Mouse (Mus musculus) neural tube, embryonic 14.5 days (tissue): Measurements from ENCODE around the gene Wbp2nl. TPM values are rescaled to one million over a fixed set of nuclear protein-coding genes. Genes with fewer than 3 reads are reported as not detected.
A peak's percentile ranks its signal among the peaks of the same experiment; 100 is the strongest.

ENCODE experiments used
- ATAC-seq: fragments of 200-750 bp; cut with Nextera tagmentation; 2 replicates; pipeline ENCODE4 v1.8.0; 2017; ENCODE audit warnings: low read depth, mild to moderate bottlenecking, moderate TSS enrichment, moderate library complexity
- H3K27ac ChIP-seq: fragments of 300-500 bp; sonication (generic); 2 replicates; pipeline ENCODE4 v1.5.1; 2014; ENCODE audit warnings: low read depth, mild to moderate bottlenecking, control low read depth, low read length, moderate library complexity, mixed read lengths
- H3K27me3 ChIP-seq: fragments of 300-500 bp; sonication (generic); 2 replicates; pipeline ENCODE4 v1.6.1; 2014; ENCODE audit warnings: low read length; ENCODE audit not compliant: control insufficient read depth, insufficient read depth
- H3K36me3 ChIP-seq: fragments of 300-500 bp; sonication (generic); 2 replicates; pipeline ENCODE4 v1.6.1; 2014; ENCODE audit warnings: low read length, mixed read lengths; ENCODE audit not compliant: control insufficient read depth, insufficient read depth
- H3K4me1 ChIP-seq: fragments of 300-500 bp; sonication (generic); 2 replicates; pipeline ENCODE4 v1.6.1; 2014; ENCODE audit warnings: low read length; ENCODE audit not compliant: control insufficient read depth, insufficient read depth
- H3K4me2 ChIP-seq: fragments of 300-500 bp; sonication (generic); 2 replicates; pipeline ENCODE4 v1.6.1; 2014; ENCODE audit warnings: mild to moderate bottlenecking, low read depth, low read length, control low read depth
- H3K4me3 ChIP-seq: fragments of 300-500 bp; sonication (generic); 2 replicates; pipeline ENCODE4 v1.5.1; 2014; ENCODE audit warnings: low read depth, low read length, control low read depth, mixed read lengths
- H3K9ac ChIP-seq: fragments of 300-500 bp; sonication (generic); replicated peaks from 2 replicates; pipeline ENCODE4 v1.6.1; 2014; ENCODE audit warnings: low read depth, mild to moderate bottlenecking, control low read depth, low read length, mixed read lengths
- H3K9me3 ChIP-seq: fragments of 300-500 bp; sonication (generic); 2 replicates; pipeline ENCODE4 v1.6.1; 2016; ENCODE audit warnings: low read length; ENCODE audit not compliant: control insufficient read depth
- WGBS: fragments of 180-500 bp; shearing (Covaris S2); extraction: QIAGEN DNeasy Blood & Tissue Kit; methylation state at CpG from one replicate; pipeline ENCODE4 v1.1.7; 2014; 5-methylcytosine and 5-hydroxymethylcytosine counted together
- polyA plus RNA-seq: library from polyadenylated mRNA; unstranded; fragments of >200 nt; fragmentation: Nextera tagmentation; extraction: Ambion mirVana; gene quantifications from 2 replicates; pipeline ENCODE4 v1.2.1, GENCODE M21; 2014

The Wbp2nl gene
- polyA plus RNA-seq, 1 experiment from 2014 or later, result 0.28 TPM

GRCm38 (mm10) chr15:82348999-82349341 lies 50.2 kb downstream of the Wbp2nl start:
- Histone ChIP-seq H3K27me3 (peaks cover 3% of the 10 kb centered on the region; the same call in 1 of the 2 replicates), H3K4me1 (peaks cover 20% of the 10 kb centered on the region), H3K9ac (no peak overlapping the region), H3K27ac (no peak overlapping the region), H3K4me3 (no peak overlapping the region), H3K4me2 (no peak overlapping the region), H3K9me3 (no peaks in the 10 kb centered on the region), H3K36me3 (peaks cover 29% of the 10 kb centered on the region)
- 85% methylated on average over 2 of the region's 2 CpGs for WGBS
- ATAC-seq, result no peak

DNA sequence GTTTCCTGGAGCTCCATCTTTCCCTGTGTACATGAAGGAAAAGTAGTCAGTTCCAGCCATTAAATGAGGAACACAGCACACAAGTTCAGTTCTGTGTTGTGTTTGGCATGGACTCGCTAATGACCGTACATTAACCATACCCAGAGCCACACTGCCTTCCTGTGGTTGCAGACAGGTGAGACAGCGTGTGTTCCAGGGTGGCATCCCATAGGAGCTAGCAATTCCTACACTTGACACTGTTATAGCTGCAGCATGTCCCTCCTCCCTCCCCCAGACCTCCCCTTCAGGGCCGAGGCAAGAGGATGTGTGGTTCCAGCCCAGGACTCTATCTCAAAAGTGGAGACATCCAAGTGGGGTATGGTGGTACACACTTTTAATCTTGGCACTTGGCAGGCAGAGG lies 51.6 kb downstream of the Wbp2nl start:
- no peak overlapping the region for H3K27ac ChIP-seq
- peaks cover 29% of the 10 kb centered on the region for H3K36me3 ChIP-seq
- H3K4me2 ChIP-seq, result no peak overlapping the region
- ATAC-seq, result no peak
- 92% methylated on average over 4 of the region's 4 CpGs for WGBS
- no peak overlapping the region for H3K9ac ChIP-seq
- H3K9me3 ChIP-seq, result no peaks in the 10 kb centered on the region
- H3K4me1 ChIP-seq, result peaks cover 25% of the 10 kb centered on the region
- peaks cover 3% of the 10 kb centered on the region; the same call in 1 of the 2 replicates for H3K27me3 ChIP-seq
- H3K4me3 ChIP-seq, result no peak overlapping the region

DNA sequence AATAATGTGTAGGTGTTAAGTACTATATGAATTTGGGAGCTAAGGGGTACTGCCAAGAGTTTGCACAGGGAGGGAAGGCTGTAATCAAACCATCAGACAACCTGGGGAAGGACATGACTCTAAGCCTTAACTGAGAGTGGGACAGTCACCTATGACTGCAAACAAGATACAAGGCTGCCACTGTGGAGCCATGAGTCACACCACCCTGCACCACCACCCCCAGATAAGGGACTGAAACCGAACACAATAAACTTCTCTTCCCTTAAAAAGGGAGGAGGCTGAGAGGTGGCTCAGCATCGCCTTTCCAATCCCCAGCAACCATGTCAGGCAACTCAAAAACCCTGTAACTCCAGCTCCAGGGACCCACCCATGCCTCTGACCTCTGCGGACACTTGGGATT lies 52.7 kb downstream of the Wbp2nl start:
- 79% methylated on average over 3 of the region's 3 CpGs for WGBS
- Histone ChIP-seq H3K27me3 (peaks cover 3% of the 10 kb centered on the region; the same call in 1 of the 2 replicates), H3K4me2 (no peak overlapping the region), H3K9me3 (no peaks in the 10 kb centered on the region), H3K4me1 (peaks cover 25% of the 10 kb centered on the region), H3K27ac (no peak overlapping the region), H3K4me3 (no peak overlapping the region), H3K9ac (no peak overlapping the region), H3K36me3 (peaks cover 29% of the 10 kb centered on the region)
- no peak for ATAC-seq

DNA sequence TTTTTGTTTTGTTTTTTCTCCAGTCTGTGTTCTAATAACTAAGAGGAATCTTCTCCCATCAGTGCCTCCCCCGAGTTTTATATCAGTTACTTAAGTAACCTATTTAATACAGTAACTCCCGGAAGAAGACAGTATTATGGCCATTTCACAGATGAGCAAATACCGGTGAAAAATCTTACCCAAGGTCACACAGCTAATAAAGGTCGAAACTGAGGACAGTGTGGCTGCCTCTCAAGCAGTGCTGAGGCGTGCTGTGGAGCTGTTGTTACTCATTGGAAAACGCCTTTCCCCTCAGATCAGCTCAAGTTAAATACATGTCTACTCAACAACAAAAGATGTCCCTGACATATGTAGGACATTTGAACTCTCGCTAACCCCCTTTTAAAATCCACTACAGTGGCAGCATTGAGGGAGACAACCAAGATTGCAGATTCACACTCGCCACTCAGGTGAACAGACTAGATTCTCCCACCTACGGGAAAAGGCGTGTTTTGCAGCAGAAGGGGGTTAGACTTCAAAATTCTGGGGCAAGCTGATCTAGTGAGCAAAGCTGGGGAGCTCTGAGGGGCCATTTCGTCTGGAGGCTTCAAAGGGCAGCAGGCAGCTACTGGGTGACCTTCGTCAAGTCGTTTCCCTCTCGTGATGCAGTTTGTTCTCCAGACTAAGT lies 54.5 kb downstream of the Wbp2nl start:
- 31% methylated on average over 14 of the region's 14 CpGs for WGBS
- peak overlapping the region; percentile 97 for H3K4me3 ChIP-seq
- H3K27me3 ChIP-seq, result peaks cover 3% of the 10 kb centered on the region; the same call in 1 of the 2 replicates
- peak overlapping the region; percentile 86; the same call in 1 of the 2 replicates for H3K27ac ChIP-seq
- ATAC-seq, result no peak
- peaks cover 12% of the 10 kb centered on the region for H3K4me1 ChIP-seq
- no peaks in the 10 kb centered on the region for H3K9me3 ChIP-seq
- H3K36me3 ChIP-seq, result peaks cover 26% of the 10 kb centered on the region
- H3K9ac ChIP-seq, result peak overlapping the region; percentile 96
- H3K4me2 ChIP-seq, result peak overlapping the region; percentile 91

DNA sequence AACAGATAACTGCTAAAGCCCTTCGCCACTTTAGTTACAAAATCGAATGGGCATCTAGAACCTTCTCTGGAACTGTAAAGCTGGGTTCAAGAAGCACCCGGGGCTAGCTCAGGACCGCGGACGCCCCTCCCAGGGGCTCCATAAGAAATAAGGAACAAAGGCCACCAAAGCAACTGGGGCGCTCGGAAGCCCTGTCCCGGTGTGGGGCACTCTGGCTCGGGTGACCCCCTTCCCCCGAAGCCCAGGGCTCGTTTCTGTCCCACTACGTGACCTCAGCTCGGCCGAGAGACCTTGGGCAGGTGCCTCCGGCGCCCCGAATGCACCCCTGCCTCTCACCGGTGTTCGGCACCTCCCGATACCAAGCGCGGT lies 55.0 kb downstream of the Wbp2nl start:
- Histone ChIP-seq H3K4me3 (peak overlapping the region; percentile 97), H3K4me1 (peaks cover 12% of the 10 kb centered on the region), H3K27ac (peak overlapping the region; percentile 86), H3K9me3 (no peaks in the 10 kb centered on the region), H3K4me2 (peak overlapping the region; percentile 91), H3K27me3 (peaks cover 3% of the 10 kb centered on the region; the same call in 1 of the 2 replicates), H3K36me3 (peaks cover 21% of the 10 kb centered on the region), H3K9ac (peak overlapping the region; percentile 96)
- WGBS, result under 1% methylated on average over 23 of the region's 23 CpGs
- peak; percentile 55 for ATAC-seq

- Histone ChIP-seq H3K9me3 (no peaks in the 10 kb centered on the region), H3K4me2 (peak within 1 kb of the TSS; percentile 91), H3K36me3 (peaks cover 17% of the 10 kb centered on the region), H3K27me3 (peaks cover 3% of the 10 kb centered on the region; the same call in 1 of the 2 replicates), H3K4me3 (peak within 1 kb of the TSS; percentile 97), H3K4me1 (peaks cover 12% of the 10 kb centered on the region), H3K27ac (peak within 1 kb of the TSS; percentile 86), H3K9ac (peak within 1 kb of the TSS; percentile 96)
- peak; percentile 99 for ATAC-seq
- WGBS, result 2% methylated on average over 57 of the region's 57 CpGs
Measured at GRCm38 (mm10) chr15:82354126-82354945, 55.6 kb downstream of the Wbp2nl start, which contains the start of gene Ndufa6. TSS of gene Ndufa6 (minus strand) at chr15:82354322.

DNA sequence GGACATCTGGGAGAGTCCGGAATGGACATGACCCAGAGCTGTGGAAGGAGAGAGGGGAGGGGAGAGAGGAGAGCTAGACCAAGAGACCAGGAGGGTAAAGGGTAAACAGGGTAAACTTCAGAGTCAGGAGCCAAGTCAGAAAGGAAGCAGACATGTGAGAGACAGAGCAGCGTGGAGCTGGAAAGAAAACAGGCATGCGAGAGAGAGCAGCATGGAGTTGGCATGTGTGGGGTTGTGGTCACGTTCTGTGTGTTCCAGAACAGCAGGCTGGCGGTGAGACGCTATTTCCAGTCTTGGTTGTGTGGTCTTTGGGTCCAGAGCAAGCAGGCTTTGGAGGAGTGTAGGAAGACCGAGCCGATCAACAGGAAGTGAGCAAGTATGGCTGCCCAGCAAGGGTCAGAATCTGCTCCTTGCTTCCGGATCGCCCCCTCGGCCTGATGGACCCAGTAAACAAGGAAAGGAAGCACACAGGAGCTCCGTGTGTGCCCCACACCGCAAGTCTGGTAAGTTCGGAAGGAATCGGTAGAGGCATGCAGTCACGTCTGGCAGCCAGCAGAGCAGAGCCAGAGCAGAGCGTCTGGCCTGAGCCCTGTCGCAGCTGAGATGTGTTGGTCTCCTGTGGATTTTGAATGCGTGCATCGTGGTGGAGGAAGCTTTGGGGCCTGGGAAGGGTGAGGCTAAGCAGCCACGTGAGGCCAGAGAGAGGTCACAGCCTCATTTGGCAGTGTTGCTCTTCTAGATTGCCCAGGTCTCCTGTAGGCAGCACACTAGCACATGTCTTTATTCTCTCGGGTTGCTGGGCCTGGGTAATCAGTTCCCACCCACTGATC lies 59.9 kb downstream of the Wbp2nl start:
- Histone ChIP-seq H3K27me3 (peaks cover 3% of the 10 kb centered on the region; the same call in 1 of the 2 replicates), H3K9me3 (no peaks in the 10 kb centered on the region), H3K4me2 (no peak overlapping the region), H3K9ac (peak overlapping the region; percentile 16; the same call in 1 of the 2 replicates), H3K4me3 (no peak overlapping the region), H3K27ac (no peak overlapping the region), H3K4me1 (peaks cover 5% of the 10 kb centered on the region; the same call in 1 of the 2 replicates), H3K36me3 (no peaks in the 10 kb centered on the region)
- ATAC-seq, result no peak
- WGBS, result 69% methylated on average over 22 of the region's 22 CpGs

DNA sequence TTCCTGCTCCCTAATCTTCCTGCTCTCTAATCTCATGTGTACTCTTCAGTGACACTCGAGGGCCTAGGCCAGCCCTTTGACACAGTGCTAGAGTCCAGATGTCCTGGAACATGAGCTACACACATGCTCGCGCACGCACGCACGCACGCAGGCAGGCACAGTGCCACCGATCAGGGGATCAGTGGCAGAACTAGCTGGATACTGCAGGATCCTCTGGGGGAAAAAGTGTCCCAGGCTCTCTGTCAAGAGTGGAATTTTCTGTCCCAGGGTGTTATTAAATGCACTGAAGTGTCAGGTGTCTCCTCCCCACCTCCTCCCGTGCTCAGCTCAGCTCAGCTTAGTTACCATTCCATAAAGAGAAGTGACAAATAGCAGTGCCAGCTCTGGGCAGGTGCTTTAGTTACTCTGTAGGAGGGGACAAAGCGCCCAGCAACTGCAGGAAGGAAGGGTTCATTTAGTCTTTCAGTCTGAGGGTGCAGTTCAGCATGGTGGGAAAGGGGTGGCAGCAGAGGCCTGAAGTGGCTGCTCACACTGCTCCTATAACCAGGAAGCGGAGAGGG lies 62.8 kb downstream of the Wbp2nl start:
- ATAC-seq, result no peak
- Histone ChIP-seq H3K4me3 (no peak overlapping the region), H3K27ac (no peak overlapping the region), H3K4me2 (no peak overlapping the region), H3K9me3 (no peaks in the 10 kb centered on the region), H3K27me3 (no peaks in the 10 kb centered on the region), H3K36me3 (no peaks in the 10 kb centered on the region), H3K4me1 (no peaks in the 10 kb centered on the region), H3K9ac (no peak overlapping the region)
- WGBS, result 77% methylated on average over 11 of the region's 11 CpGs
